Mouse (Mus musculus) neural tube, embryonic 14.5 days (tissue): Measurements from ENCODE around the gene Wdr25. TPM values are rescaled to one million over a fixed set of nuclear protein-coding genes. Genes with fewer than 3 reads are reported as not detected.
"Not testable (repeated sequence)": the region's sequence is repeated elsewhere in the genome, so short reads cannot be mapped to it uniquely, and the experiment has no call there.

Experiments
- ATAC-seq: fragments of 200-750 bp; cut with Nextera tagmentation; 2 replicates; pipeline ENCODE4 v1.8.0; 2017; ENCODE audit warnings: low read depth, mild to moderate bottlenecking, moderate TSS enrichment, moderate library complexity
- H3K27ac ChIP-seq: fragments of 300-500 bp; sonication (generic); 2 replicates; pipeline ENCODE4 v1.5.1; 2014; ENCODE audit warnings: low read depth, mild to moderate bottlenecking, control low read depth, low read length, moderate library complexity, mixed read lengths
- H3K27me3 ChIP-seq: fragments of 300-500 bp; sonication (generic); 2 replicates; pipeline ENCODE4 v1.6.1; 2014; ENCODE audit warnings: low read length; ENCODE audit not compliant: control insufficient read depth, insufficient read depth
- H3K36me3 ChIP-seq: fragments of 300-500 bp; sonication (generic); 2 replicates; pipeline ENCODE4 v1.6.1; 2014; ENCODE audit warnings: low read length, mixed read lengths; ENCODE audit not compliant: control insufficient read depth, insufficient read depth
- H3K4me1 ChIP-seq: fragments of 300-500 bp; sonication (generic); 2 replicates; pipeline ENCODE4 v1.6.1; 2014; ENCODE audit warnings: low read length; ENCODE audit not compliant: control insufficient read depth, insufficient read depth
- H3K4me2 ChIP-seq: fragments of 300-500 bp; sonication (generic); 2 replicates; pipeline ENCODE4 v1.6.1; 2014; ENCODE audit warnings: mild to moderate bottlenecking, low read depth, low read length, control low read depth
- H3K4me3 ChIP-seq: fragments of 300-500 bp; sonication (generic); 2 replicates; pipeline ENCODE4 v1.5.1; 2014; ENCODE audit warnings: low read depth, low read length, control low read depth, mixed read lengths
- H3K9ac ChIP-seq: fragments of 300-500 bp; sonication (generic); replicated peaks from 2 replicates; pipeline ENCODE4 v1.6.1; 2014; ENCODE audit warnings: low read depth, mild to moderate bottlenecking, control low read depth, low read length, mixed read lengths
- H3K9me3 ChIP-seq: fragments of 300-500 bp; sonication (generic); 2 replicates; pipeline ENCODE4 v1.6.1; 2016; ENCODE audit warnings: low read length; ENCODE audit not compliant: control insufficient read depth
- WGBS: fragments of 180-500 bp; shearing (Covaris S2); extraction: QIAGEN DNeasy Blood & Tissue Kit; methylation state at CpG from one replicate; pipeline ENCODE4 v1.1.7; 2014; 5-methylcytosine and 5-hydroxymethylcytosine counted together
- polyA plus RNA-seq: library from polyadenylated mRNA; unstranded; fragments of >200 nt; fragmentation: Nextera tagmentation; extraction: Ambion mirVana; gene quantifications from 2 replicates; pipeline ENCODE4 v1.2.1, GENCODE M21; 2014

Gene Wdr25
- polyA plus RNA-seq: 4.5 and 5.0 TPM in 2 replicates

DNA sequence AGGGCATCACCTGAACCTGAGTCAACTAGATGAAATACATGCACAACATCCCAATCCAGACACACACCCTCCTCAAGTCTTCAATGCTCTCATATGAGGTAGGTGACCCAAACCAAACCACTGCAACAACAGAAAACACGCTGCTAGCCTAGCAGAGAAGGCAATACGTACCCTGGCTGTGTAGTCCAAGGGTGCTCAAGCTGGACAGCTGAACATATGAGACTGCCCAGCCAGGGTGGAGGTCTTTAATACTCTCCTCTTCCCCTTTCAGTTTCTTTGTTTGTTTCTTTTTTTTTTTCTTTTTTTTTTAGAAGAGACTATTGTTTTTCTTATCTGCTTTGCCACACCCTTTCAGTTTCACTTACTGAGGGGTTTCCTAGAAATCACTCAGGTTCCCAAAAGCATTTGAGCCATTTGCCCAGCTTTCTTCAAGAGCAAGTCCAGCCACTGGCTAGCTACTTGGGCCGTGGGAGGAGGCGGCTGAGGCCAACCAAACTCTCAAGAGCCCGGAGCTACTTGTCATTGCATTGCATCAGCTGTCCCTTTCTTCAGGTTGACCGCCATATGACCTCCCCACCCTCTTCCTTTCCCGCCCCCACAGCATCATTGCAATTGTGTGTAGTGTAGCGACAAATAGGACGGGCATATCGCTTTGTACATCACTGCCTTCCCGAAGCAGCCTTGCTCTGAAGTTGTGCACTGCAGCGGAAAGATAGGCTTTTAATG is at the start of gene Wdr25:
Gene Wdr25, plus strand, starts transcription at position 643 of the 726 bp plus-strand sequence.
- Histone ChIP-seq H3K9ac (peak within 1 kb of the TSS; percentile 73), H3K27me3 (no peaks in the 10 kb centered on the region), H3K4me1 (peaks cover 12% of the 10 kb centered on the region), H3K27ac (0 out of 2 replicates have a peak within 1 kb of the TSS, but pooled peaks have one; percentile 24), H3K4me3 (peak within 1 kb of the TSS; percentile 75), H3K36me3 (0 out of 2 replicates have a peak, but pooled peaks cover 3% of the 10 kb centered on the region), H3K4me2 (peak within 1 kb of the TSS; percentile 94), H3K9me3 (no peaks in the 10 kb centered on the region)
- WGBS: 16% methylated on average over 12 of the region's 12 CpGs
- no peak for ATAC-seq

DNA sequence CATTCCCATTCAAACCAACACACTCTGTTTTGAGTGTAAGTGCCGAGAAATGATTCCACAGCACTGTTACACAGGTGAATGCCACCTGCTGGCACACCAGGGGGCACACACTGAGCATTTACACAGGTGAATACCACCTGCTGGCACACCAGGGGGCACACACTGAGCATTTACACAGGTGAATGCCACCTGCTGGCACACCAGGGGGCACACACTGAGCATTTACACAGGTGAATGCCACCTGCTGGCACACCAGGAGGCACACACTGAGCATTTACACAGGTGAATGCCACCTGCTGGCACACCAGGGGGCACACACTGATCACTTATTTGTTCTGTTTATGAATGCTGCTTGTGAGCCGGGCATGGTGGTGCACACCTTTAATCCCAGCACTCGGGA is 45.4 kb upstream of the Wdr25 start:
- not testable (repeated sequence) for H3K4me2 ChIP-seq, H3K36me3 ChIP-seq, H3K9me3 ChIP-seq, H3K27me3 ChIP-seq, H3K4me1 ChIP-seq, H3K9ac ChIP-seq, H3K27ac ChIP-seq, H3K4me3 ChIP-seq, ATAC-seq
- 96% methylated on average over 3 of the region's 3 CpGs for WGBS

DNA sequence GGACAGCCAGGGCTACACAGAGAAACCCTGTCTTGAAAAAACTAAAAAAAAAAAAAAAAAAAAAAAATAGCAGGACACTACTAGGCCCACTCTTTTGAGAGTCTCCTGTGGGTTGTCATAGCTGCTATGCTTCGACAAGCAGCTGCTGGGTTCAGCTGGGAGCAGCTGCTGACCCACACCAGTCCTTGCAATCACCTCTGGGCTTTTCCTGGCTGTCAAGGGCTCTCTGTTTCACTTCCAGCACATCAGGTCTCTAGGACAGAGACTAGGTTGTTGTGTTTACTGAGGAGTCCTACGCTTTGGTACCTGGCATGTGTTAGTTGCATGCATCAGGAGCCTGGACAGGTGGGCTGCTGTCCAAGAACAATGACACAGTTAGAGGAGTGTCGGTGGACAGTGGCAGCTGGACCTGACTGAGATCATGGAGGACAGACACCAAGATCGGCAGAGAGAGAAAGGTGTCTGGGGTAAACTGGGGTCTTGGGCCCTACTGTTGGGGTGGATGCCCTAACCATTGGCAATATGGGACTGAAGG is 43.9 kb upstream of the Wdr25 start:
- 89% methylated on average over 4 of the region's 4 CpGs for WGBS

DNA sequence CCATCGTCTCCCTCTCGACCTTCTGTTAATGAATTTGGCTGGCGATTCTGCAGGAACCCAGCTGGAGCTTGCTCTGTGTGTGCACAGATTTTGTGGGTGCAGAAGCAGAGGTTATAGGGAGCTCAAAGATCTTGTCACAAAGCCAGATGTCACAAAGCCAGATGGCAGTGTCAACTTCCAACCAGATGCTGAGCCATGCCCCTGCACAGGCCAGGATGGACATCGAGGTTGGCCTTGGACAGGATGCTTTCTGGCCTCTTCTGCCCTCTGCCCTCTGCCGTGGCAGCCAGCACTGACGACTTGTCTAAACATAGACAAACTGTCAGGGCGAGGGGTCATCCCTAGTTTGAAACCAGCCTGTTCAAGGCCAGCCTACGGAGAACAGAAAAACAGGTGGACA is 43.3 kb upstream of the Wdr25 start:
- ATAC-seq: no peak
- no peaks in the 10 kb centered on the region for H3K36me3 ChIP-seq
- no peak overlapping the region for H3K4me3 ChIP-seq
- H3K27me3 ChIP-seq: no peaks in the 10 kb centered on the region
- WGBS: 51% methylated on average over 8 of the region's 8 CpGs
- H3K9me3 ChIP-seq: no peaks in the 10 kb centered on the region
- H3K4me1 ChIP-seq: 0 out of 2 replicates have a peak, but pooled peaks cover 5% of the 10 kb centered on the region
- H3K9ac ChIP-seq: no peak overlapping the region
- no peak overlapping the region for H3K27ac ChIP-seq
- H3K4me2 ChIP-seq: no peak overlapping the region

More for the DNA sequence above, 43.9 kb upstream of the Wdr25 start:
- Histone ChIP-seq H3K9ac (no peak overlapping the region), H3K27ac (no peak overlapping the region), H3K27me3 (no peaks in the 10 kb centered on the region), H3K4me1 (0 out of 2 replicates have a peak, but pooled peaks cover 5% of the 10 kb centered on the region), H3K9me3 (no peaks in the 10 kb centered on the region), H3K36me3 (no peaks in the 10 kb centered on the region), H3K4me3 (no peak overlapping the region), H3K4me2 (no peak overlapping the region)
- ATAC-seq: no peak

DNA sequence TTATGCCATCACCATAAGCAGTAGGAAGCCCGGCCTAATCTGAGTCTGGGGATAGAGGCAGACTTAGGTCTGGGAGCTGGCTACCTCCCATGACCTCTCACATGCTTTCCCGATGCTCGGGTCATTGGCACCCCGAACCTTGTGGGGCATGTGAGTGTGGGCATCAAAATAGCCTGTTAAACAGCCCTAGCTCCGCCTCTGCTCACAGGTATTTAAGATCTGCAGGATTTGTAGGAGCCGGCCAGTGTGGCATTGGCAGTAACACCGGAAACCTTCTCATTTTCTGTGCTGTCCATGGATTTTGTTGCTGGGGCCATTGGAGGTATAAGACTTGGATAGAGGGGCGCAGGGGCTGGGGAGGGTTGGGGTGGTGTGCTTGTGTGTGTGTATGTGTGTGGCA is 42.5 kb upstream of the Wdr25 start:
- Histone ChIP-seq H3K4me1 (0 out of 2 replicates have a peak, but pooled peaks cover 5% of the 10 kb centered on the region), H3K27me3 (no peaks in the 10 kb centered on the region), H3K9ac (no peak overlapping the region), H3K4me3 (no peak overlapping the region), H3K27ac (no peak overlapping the region), H3K4me2 (no peak overlapping the region), H3K9me3 (no peaks in the 10 kb centered on the region), H3K36me3 (no peaks in the 10 kb centered on the region)
- no peak for ATAC-seq
- 93% methylated on average over 8 of the region's 8 CpGs for WGBS

DNA sequence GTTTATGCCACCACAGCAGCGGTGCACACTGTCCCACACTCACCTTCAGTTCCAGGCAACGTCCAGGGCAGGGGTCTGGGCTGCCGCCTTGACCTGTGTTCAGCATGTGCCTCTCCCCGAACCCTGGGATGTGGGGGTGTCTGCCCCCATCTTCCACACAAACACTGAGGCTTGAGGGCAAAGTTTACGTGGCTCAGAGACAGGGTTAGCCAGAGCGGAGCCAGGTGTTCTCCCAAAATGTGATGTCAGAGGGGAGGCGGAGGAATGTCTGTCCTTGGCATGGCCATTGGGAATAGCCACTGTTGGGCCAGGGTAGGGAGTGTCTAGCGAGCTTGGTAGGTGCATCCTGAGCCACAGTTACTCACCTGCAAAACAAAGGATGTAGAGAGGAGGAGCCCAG is 40.6 kb upstream of the Wdr25 start:
- Histone ChIP-seq H3K9ac (no peak overlapping the region), H3K9me3 (no peaks in the 10 kb centered on the region), H3K27ac (no peak overlapping the region), H3K4me2 (no peak overlapping the region), H3K36me3 (no peaks in the 10 kb centered on the region), H3K4me3 (no peak overlapping the region), H3K27me3 (no peaks in the 10 kb centered on the region), H3K4me1 (0 out of 2 replicates have a peak, but pooled peaks cover 5% of the 10 kb centered on the region)
- 88% methylated on average over 8 of the region's 8 CpGs for WGBS
- no peak for ATAC-seq

DNA sequence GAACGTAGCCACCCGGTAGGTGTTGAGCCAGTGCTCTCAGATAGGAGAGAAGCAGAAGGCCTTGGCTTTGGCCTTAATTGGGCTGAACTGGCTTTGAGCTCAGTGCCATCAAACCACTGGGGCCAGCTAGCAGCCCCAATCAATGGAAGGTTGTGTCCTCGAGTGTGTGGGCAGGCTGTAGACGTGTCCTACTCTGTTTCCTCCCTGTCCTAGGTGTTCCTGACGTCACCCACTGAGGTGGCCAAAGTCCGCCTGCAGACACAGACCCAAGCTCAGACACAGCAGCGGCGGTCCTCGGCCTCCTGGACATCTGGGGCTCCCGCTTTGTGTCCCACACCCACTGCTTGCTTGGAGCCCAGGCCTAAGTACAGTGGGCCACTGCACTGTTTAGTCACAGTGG is 38.4 kb upstream of the Wdr25 start:
- Histone ChIP-seq H3K27ac (no peak overlapping the region), H3K4me1 (0 out of 2 replicates have a peak, but pooled peaks cover 5% of the 10 kb centered on the region), H3K4me3 (no peak overlapping the region), H3K27me3 (no peaks in the 10 kb centered on the region), H3K36me3 (peaks cover under 1% of the 10 kb centered on the region; the same call in 1 of the 2 replicates), H3K4me2 (no peak overlapping the region), H3K9ac (no peak overlapping the region), H3K9me3 (no peaks in the 10 kb centered on the region)
- 90% methylated on average over 10 of the region's 10 CpGs for WGBS
- no peak for ATAC-seq

DNA sequence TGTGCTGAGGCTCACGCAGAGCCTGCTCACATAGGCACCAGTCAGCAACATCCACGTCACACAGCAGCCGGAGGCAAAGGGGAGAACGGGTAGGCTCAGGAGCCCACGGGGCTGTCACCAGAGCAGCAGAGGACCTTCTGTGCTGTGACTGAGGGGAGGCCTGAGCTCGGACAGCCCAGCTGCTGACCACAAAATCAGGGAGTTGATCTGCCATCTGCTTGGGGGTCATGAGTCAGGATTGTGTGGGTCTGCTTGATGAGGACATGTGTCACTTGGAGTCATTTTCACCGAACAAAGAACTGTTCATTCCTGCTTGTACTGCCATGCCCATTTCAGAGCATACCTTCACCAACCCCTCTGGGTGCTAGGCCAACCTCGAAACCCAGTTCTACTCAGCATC is 37.2 kb upstream of the Wdr25 start:
- WGBS: 91% methylated on average over 8 of the region's 8 CpGs

DNA sequence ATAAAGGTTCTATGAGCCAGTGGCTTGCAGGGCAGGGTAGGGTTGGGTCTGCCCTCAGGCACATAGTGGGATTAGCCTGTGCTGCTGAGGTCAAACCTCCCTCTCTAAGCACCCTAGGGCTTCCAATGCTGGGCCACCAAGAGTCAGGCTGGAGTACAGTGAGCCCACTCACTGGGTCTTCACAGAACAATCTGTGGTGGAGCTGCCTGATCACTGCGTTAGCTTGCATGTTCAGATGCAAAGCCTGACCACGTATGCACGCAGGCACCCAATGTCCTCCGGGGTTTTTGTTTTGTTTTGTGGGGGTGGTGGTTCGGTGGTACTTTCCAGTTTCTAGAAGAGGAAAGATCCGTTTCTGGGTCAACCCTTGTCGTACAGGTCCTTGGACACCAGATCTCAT is 36.3 kb upstream of the Wdr25 start:
- Histone ChIP-seq H3K4me3 (no peak overlapping the region), H3K27me3 (no peaks in the 10 kb centered on the region), H3K9me3 (no peaks in the 10 kb centered on the region), H3K4me1 (no peaks in the 10 kb centered on the region), H3K4me2 (no peak overlapping the region), H3K36me3 (peaks cover 18% of the 10 kb centered on the region), H3K27ac (no peak overlapping the region), H3K9ac (no peak overlapping the region)
- WGBS: 86% methylated on average over 7 of the region's 7 CpGs
- ATAC-seq: no peak

More for the DNA sequence above, 37.2 kb upstream of the Wdr25 start:
- no peak for ATAC-seq
- H3K9me3 ChIP-seq: no peaks in the 10 kb centered on the region
- H3K27me3 ChIP-seq: no peaks in the 10 kb centered on the region
- no peaks in the 10 kb centered on the region for H3K4me1 ChIP-seq
- H3K27ac ChIP-seq: no peak overlapping the region
- H3K36me3 ChIP-seq: peaks cover 12% of the 10 kb centered on the region
- H3K4me3 ChIP-seq: no peak overlapping the region
- no peak overlapping the region for H3K4me2 ChIP-seq
- H3K9ac ChIP-seq: no peak overlapping the region
